Mouse (Mus musculus) small intestine, adult 2 months (tissue): Measurements from ENCODE around the gene Armc2.

ENCODE experiments used
- CTCF ChIP-seq: fragments of 200-500 bp; IDR thresholded peaks from 2 replicates; pipeline ENCODE4 v1.5.1; 2012; ENCODE audit warnings: low read depth, mild to moderate bottlenecking, control low read depth, inconsistent platforms, low read length, moderate library complexity, mixed read lengths; ENCODE audit not compliant: insufficient replicate concordance, insufficient read length; ENCODE audit errors: extremely low read depth
- POLR2A ChIP-seq: fragments of 200-500 bp; IDR thresholded peaks from 2 replicates; pipeline ENCODE4 v1.6.1; 2012; ENCODE audit warnings: low read depth, mild to moderate bottlenecking, control low read depth, inconsistent platforms, low read length, moderate library complexity

GRCm38 (mm10) chr10:41952850-41953527 lies 65.3 kb downstream of the Armc2 start:
- TF ChIP-seq POLR2A, result no peak
- TF ChIP-seq CTCF, result no peak
